Mouse (Mus musculus) left cerebral cortex, postnatal 10 days (tissue): ENCODE results near the gene Cdip1. TPM values are rescaled to one million over a fixed set of nuclear protein-coding genes. Genes with fewer than 3 reads are reported as not detected.
A peak's percentile ranks its signal among the peaks of the same experiment; 100 is the strongest.
"Not testable (repeated sequence)": the region's sequence is repeated elsewhere in the genome, so short reads cannot be mapped to it uniquely, and the experiment has no call there.

Experiments
- DNase-seq, 2 experiments: peaks; one replicate each; pipeline ENCODE4 v3.0.0; 2021 to 2022; ENCODE audit warnings: low spot score in 2 of 2, mixed read lengths in 1 of 2; ENCODE audit errors: extremely low spot score in 1 of 2
- intact Hi-C: fragments of 180-260 bp; cut with DNase I; formaldehyde crosslinking; loops from one replicate; pipeline ENCODE4 v1.15.1; 2025
- total RNA-seq, 2 experiments: library from RNA; stranded (reverse); gene quantifications; 2 replicates each; pipeline ENCODE4 v1.2.3; 2021

Gene Cdip1
- total RNA-seq, result 100 to 1,000 TPM; 128 to 130 TPM

GRCm38 (mm10) chr16:4789810-4790559 lies at the start of gene Cdip1:
Cdip1 (minus strand) TSS chr16:4790292.
- intact Hi-C loops, result loop anchor here (5.0 kb wide), 1 partner anchor 108 kb away; no protein-coding TSS in a partner anchor
- DNase-seq, result peak; percentile 93 to 98

- intact Hi-C loops, result no loop called here
- no peak for DNase-seq
Measured at GRCm38 (mm10) chr16:4839552-4839951, 49.5 kb upstream of the Cdip1 start.

GRCm38 (mm10) chr16:4837631-4838030 lies 47.5 kb upstream of the Cdip1 start:
- intact Hi-C loops, result no loop called here
- no peak for DNase-seq

- intact Hi-C loops, result no loop called here
Measured at GRCm38 (mm10) chr16:4835191-4835590, 45.1 kb upstream of the Cdip1 start, which contains the start of gene 4930562C15Rik. 4930562C15Rik (plus strand) TSS chr16:4835416.

GRCm38 (mm10) chr16:4833858-4834257 lies 43.8 kb upstream of the Cdip1 start:
- no peak for DNase-seq
- intact Hi-C loops, result no loop called here

More at GRCm38 (mm10) chr16:4835191-4835590, 45.1 kb upstream of the Cdip1 start, which contains the start of gene 4930562C15Rik:
- no peak for DNase-seq

- intact Hi-C loops, result no loop called here
- peak in 1 of 2 experiments; percentile 57 for DNase-seq
Measured at GRCm38 (mm10) chr16:4831650-4832419, 41.7 kb upstream of the Cdip1 start.

- intact Hi-C loops, result no loop called here
- no peak for DNase-seq
Measured at GRCm38 (mm10) chr16:4829271-4829900, 39.3 kb upstream of the Cdip1 start.

- no peak for DNase-seq
- intact Hi-C loops, result no loop called here
Measured at GRCm38 (mm10) chr16:4827639-4828038, 37.5 kb upstream of the Cdip1 start.

- intact Hi-C loops, DNase-seq: not testable (repeated sequence)
Measured at GRCm38 (mm10) chr16:4824466-4824865, 34.4 kb upstream of the Cdip1 start.

GRCm38 (mm10) chr16:4818349-4818748 lies 28.3 kb upstream of the Cdip1 start:
- intact Hi-C loops, result no loop called here
- DNase-seq, result no peak

- intact Hi-C loops, result no loop called here
- no peak for DNase-seq
Measured at GRCm38 (mm10) chr16:4796631-4797030, 6.5 kb upstream of the Cdip1 start.

- DNase-seq, result no peak
- intact Hi-C loops, result no loop called here
Measured at GRCm38 (mm10) chr16:4791332-4791731, 1.2 kb upstream of the Cdip1 start.

GRCm38 (mm10) chr16:4789311-4789768 lies 752 bp downstream of the Cdip1 start:
- peak in 1 of 2 experiments; percentile 61 for DNase-seq
- intact Hi-C loops, result loop anchor here (5.0 kb wide), 1 partner anchor 107 kb away; no protein-coding TSS in a partner anchor

- DNase-seq, result no peak
Measured at GRCm38 (mm10) chr16:4788176-4788575, 1.9 kb downstream of the Cdip1 start.

GRCm38 (mm10) chr16:4785706-4786105 lies 4.4 kb downstream of the Cdip1 start:
- intact Hi-C loops, result loop anchor here (5.0 kb wide), 1 partner anchor 103 kb away; no protein-coding TSS in a partner anchor
- no peak for DNase-seq

More at GRCm38 (mm10) chr16:4788176-4788575, 1.9 kb downstream of the Cdip1 start:
- intact Hi-C loops, result loop anchor here (5.0 kb wide), 1 partner anchor 106 kb away; no protein-coding TSS in a partner anchor

- intact Hi-C loops, result no loop called here
- DNase-seq, result no peak
Measured at GRCm38 (mm10) chr16:4782515-4782914, 7.6 kb downstream of the Cdip1 start.

GRCm38 (mm10) chr16:4781524-4782196 lies 8.4 kb downstream of the Cdip1 start:
- peak; percentile 62 to 63 for DNase-seq
- intact Hi-C loops, result no loop called here

- DNase-seq, result no peak
- intact Hi-C loops, result no loop called here
Measured at GRCm38 (mm10) chr16:4778940-4779339, 11.2 kb downstream of the Cdip1 start.
